Mouse (Mus musculus) T-cell, adult 66 days (primary cell): ENCODE results near the gene Selenov. TPM values are rescaled to one million over a fixed set of nuclear protein-coding genes. Genes with fewer than 3 reads are reported as not detected.

Experiments used
- total RNA-seq, 2 experiments: library from RNA; stranded (reverse); gene quantifications; 3 replicates in 1 of 2; 4 replicates in 1 of 2; pipeline ENCODE4 v1.2.4; 2023

Gene Selenov
- total RNA-seq, result not detected

GRCm38 (mm10) chr7:28290638-28291590 lies at the start of gene Selenov:
Selenov (minus strand) TSS chr7:28291186.

GRCm38 (mm10) chr7:28338108-28338998 lies 47.4 kb upstream of the Selenov start, which contains the start of gene Supt5:
Supt5 (minus strand) TSS chr7:28338746.

GRCm38 (mm10) chr7:28311926-28312543 lies 21.0 kb upstream of the Selenov start, which contains the start of gene Timm50:
Timm50 (minus strand) TSS chr7:28312072.

GRCm38 (mm10) chr7:28301616-28302433 lies 10.8 kb upstream of the Selenov start, which contains the start of gene Dll3:
Dll3 (minus strand) TSS chr7:28302238.

GRCm38 (mm10) chr7:28277615-28278278 lies 13.2 kb downstream of the Selenov start, which contains the start of gene Eid2b:
Eid2b (plus strand) TSS chr7:28277739.

GRCm38 (mm10) chr7:28267129-28268041 lies 23.6 kb downstream of the Selenov start, which contains the start of gene Eid2:
Eid2 (plus strand) TSS chr7:28267881.

Other genes with a start within 250 kb of the Selenov start
- 100 to 1,000 TPM in 1 of 2 experiments, 10 to 100 TPM in 1; 95.2 to 116 TPM for gene Psmc4, start 241.1 kb downstream of the Selenov start, total RNA-seq
- gene Fcgbp, start 219.9 kb downstream of the Selenov start, total RNA-seq, result not detected
- not detected for gene 9530053A07Rik, start 161.7 kb downstream of the Selenov start, total RNA-seq
- 100 to 1,000 TPM; 207 to 223 TPM for gene Fbl, start 121.5 kb downstream of the Selenov start, total RNA-seq
- 10 to 100 TPM; 13.8 to 14.1 TPM for gene Dyrk1b, start 111.7 kb downstream of the Selenov start, total RNA-seq
- gene Eid2, start 23.3 kb downstream of the Selenov start, total RNA-seq, result 10 to 100 TPM; 11.0 to 12.4 TPM
- 1 to 10 TPM; 6.2 to 7.4 TPM for gene Eid2b, start 13.4 kb downstream of the Selenov start, total RNA-seq
- gene Dll3, start 11.1 kb upstream of the Selenov start, total RNA-seq, result not detected
- gene Timm50, start 20.9 kb upstream of the Selenov start, total RNA-seq, result 10 to 100 TPM; 34.1 to 40.1 TPM
- 100 to 1,000 TPM; 169 to 174 TPM for gene Supt5, start 47.6 kb upstream of the Selenov start, total RNA-seq
- gene Rps16, start 59.5 kb upstream of the Selenov start, total RNA-seq, result 1,000 to 10,000 TPM; 5,462 to 5,531 TPM
- 100 to 1,000 TPM; 182 to 187 TPM for gene Plekhg2, start 81.4 kb upstream of the Selenov start, total RNA-seq
- gene Zfp36, start 89.1 kb upstream of the Selenov start, total RNA-seq, result 100 to 1,000 TPM; 193 to 206 TPM
- gene Med29, start 101.5 kb upstream of the Selenov start, total RNA-seq, result 10 to 100 TPM; 16.1 to 20.7 TPM
- 100 to 1,000 TPM; 144 to 185 TPM for gene Paf1, start 101.8 kb upstream of the Selenov start, total RNA-seq
- gene Gmfg, start 146.3 kb upstream of the Selenov start, total RNA-seq, result 100 to 1,000 TPM; 282 to 300 TPM
- 1 to 10 TPM; 4.3 to 5.1 TPM for gene Lrfn1, start 160.8 kb upstream of the Selenov start, total RNA-seq
- not detected for gene Ifnl2, start 219.3 kb upstream of the Selenov start, total RNA-seq
- gene Ifnl3, start 231.7 kb upstream of the Selenov start, total RNA-seq, result not detected
- gene Sycn, start 249.7 kb upstream of the Selenov start, total RNA-seq, result not detected